Mouse (Mus musculus): ENCODE data around the gene Tekt3. TPM values are rescaled to one million over a fixed set of nuclear protein-coding genes. Genes with fewer than 3 reads are reported as not detected.

Gene Tekt3
- polyA plus RNA-seq (2014; fragmentation: Illumina TruSeq; extraction: RNeasy Lipid Tissue Mini Kit (QIAGEN cat#74804); ENCODE audit: low read depth, low replicate concordance): not detected

GRCm38 (mm10) chr11:63061446-63061845 lies at the start of gene Tekt3:
Gene Tekt3, plus strand, starts transcription at chr11:63061654.

GRCm38 (mm10) chr11:63128784-63129183 lies 67.3 kb downstream of the Tekt3 start, which contains the start of gene Pmp22:
Gene Pmp22, plus strand, starts transcription at chr11:63128982.

Other genes starting within 250 kb of the Tekt3 start
- gene Trim16, start 241.4 kb upstream of the Tekt3 start, polyA plus RNA-seq (2014; fragmentation: Illumina TruSeq; extraction: RNeasy Lipid Tissue Mini Kit (QIAGEN cat#74804); ENCODE audit: low read depth, low replicate concordance): 3.8 TPM
- gene Fbxw10, start 214.6 kb upstream of the Tekt3 start, polyA plus RNA-seq (2014; fragmentation: Illumina TruSeq; extraction: RNeasy Lipid Tissue Mini Kit (QIAGEN cat#74804); ENCODE audit: low read depth, low replicate concordance): 0.44 TPM
- gene Tvp23b, start 182.2 kb upstream of the Tekt3 start, polyA plus RNA-seq (2014; fragmentation: Illumina TruSeq; extraction: RNeasy Lipid Tissue Mini Kit (QIAGEN cat#74804); ENCODE audit: low read depth, low replicate concordance): 120 TPM
- not detected for gene Cdrt4, start 110.5 kb upstream of the Tekt3 start, polyA plus RNA-seq (2014; fragmentation: Illumina TruSeq; extraction: RNeasy Lipid Tissue Mini Kit (QIAGEN cat#74804); ENCODE audit: low read depth, low replicate concordance)
- gene Pmp22, start 67.3 kb downstream of the Tekt3 start, polyA plus RNA-seq (2014; fragmentation: Illumina TruSeq; extraction: RNeasy Lipid Tissue Mini Kit (QIAGEN cat#74804); ENCODE audit: low read depth, low replicate concordance): 29.8 TPM